Mouse (Mus musculus): ENCODE data around the gene Fam196b. TPM values are rescaled to one million over a fixed set of nuclear protein-coding genes. Genes with fewer than 3 reads are reported as not detected.

Gene Fam196b
- polyA plus RNA-seq, 1 experiment from 2014 or later, result 0.12 TPM

- WGBS, result 64% methylated on average over 3 of the region's 3 CpGs
- H3K27ac ChIP-seq (replicated peaks), result no peak overlapping the region
- H3K36me3 ChIP-seq (ENCODE audit: control insufficient read depth, insufficient read depth, low read length), result no peaks in the 10 kb centered on the region
- ATAC-seq (ENCODE audit: low FRiP score, low TSS enrichment) (no peak), DNase-seq (ENCODE audit: low spot score) (no peak)
- TF ChIP-seq CTCF (IDR thresholded peaks at IDR 0.05; ENCODE audit: low read depth), result no peak
- no peak for TF ChIP-seq EP300 (optimal IDR thresholded peaks at IDR 0.05)
- no peaks in the 10 kb centered on the region for H3K4me1 ChIP-seq (replicated peaks; ENCODE audit: control insufficient read depth, insufficient read depth)
- H3K9me3 ChIP-seq (ENCODE audit: control insufficient read depth, low read length), result no peaks in the 10 kb centered on the region
- no peak overlapping the region for H3K4me2 ChIP-seq (replicated peaks; ENCODE audit: low read depth)
- H3K4me3 ChIP-seq (ENCODE audit: low read depth, low read length), result no peak overlapping the region
- no peak overlapping the region for H3K9ac ChIP-seq (ENCODE audit: low read length)
- H3K27me3 ChIP-seq (ENCODE audit: control insufficient read depth, insufficient read depth, low read length), result no peaks in the 10 kb centered on the region
Measured at GRCm38 (mm10) chr11:34416619-34416979, 102.0 kb downstream of the Fam196b start.

- TF ChIP-seq CTCF (IDR thresholded peaks at IDR 0.05; ENCODE audit: low read depth), result no peak
- TF ChIP-seq EP300 (optimal IDR thresholded peaks at IDR 0.05), result no peak
- no peak for DNase-seq (ENCODE audit: low spot score)
- Histone ChIP-seq H3K9me3 (ENCODE audit: control insufficient read depth, low read length) (no peaks in the 10 kb centered on the region), H3K4me2 (replicated peaks; ENCODE audit: low read depth) (no peak overlapping the region), H3K4me1 (replicated peaks; ENCODE audit: control insufficient read depth, insufficient read depth) (no peaks in the 10 kb centered on the region), H3K27me3 (ENCODE audit: control insufficient read depth, insufficient read depth, low read length) (no peaks in the 10 kb centered on the region), H3K4me3 (ENCODE audit: low read depth, low read length) (no peak overlapping the region), H3K27ac (replicated peaks) (no peak overlapping the region), H3K36me3 (ENCODE audit: control insufficient read depth, insufficient read depth, low read length) (no peaks in the 10 kb centered on the region), H3K9ac (ENCODE audit: low read length) (no peak overlapping the region)
- 55% methylated on average over 6 of the region's 6 CpGs for WGBS
- no peak for ATAC-seq (ENCODE audit: low FRiP score, low TSS enrichment)
Measured at GRCm38 (mm10) chr11:34421061-34421460, 106.4 kb downstream of the Fam196b start.

GRCm38 (mm10) chr11:34424546-34424945 lies 109.9 kb downstream of the Fam196b start:
- ATAC-seq (ENCODE audit: low FRiP score, low TSS enrichment) (no peak), DNase-seq (ENCODE audit: low spot score) (no peak)
- Histone ChIP-seq H3K36me3 (ENCODE audit: control insufficient read depth, insufficient read depth, low read length) (no peaks in the 10 kb centered on the region), H3K4me1 (replicated peaks; ENCODE audit: control insufficient read depth, insufficient read depth) (no peaks in the 10 kb centered on the region), H3K9ac (ENCODE audit: low read length) (no peak overlapping the region), H3K9me3 (ENCODE audit: control insufficient read depth, low read length) (no peaks in the 10 kb centered on the region), H3K27me3 (ENCODE audit: control insufficient read depth, insufficient read depth, low read length) (no peaks in the 10 kb centered on the region), H3K4me3 (ENCODE audit: low read depth, low read length) (no peak overlapping the region), H3K27ac (replicated peaks) (no peak overlapping the region), H3K4me2 (replicated peaks; ENCODE audit: low read depth) (no peak overlapping the region)
- TF ChIP-seq EP300 (optimal IDR thresholded peaks at IDR 0.05), result no peak
- TF ChIP-seq CTCF (IDR thresholded peaks at IDR 0.05; ENCODE audit: low read depth), result no peak
- 86% methylated on average over 1 of the region's 1 CpGs for WGBS

GRCm38 (mm10) chr11:34427212-34427611 lies 112.6 kb downstream of the Fam196b start:
- H3K4me3 ChIP-seq (ENCODE audit: low read depth, low read length), result no peak overlapping the region
- no peaks in the 10 kb centered on the region for H3K4me1 ChIP-seq (replicated peaks; ENCODE audit: control insufficient read depth, insufficient read depth)
- no peak overlapping the region for H3K4me2 ChIP-seq (replicated peaks; ENCODE audit: low read depth)
- no peaks in the 10 kb centered on the region for H3K27me3 ChIP-seq (ENCODE audit: control insufficient read depth, insufficient read depth, low read length)
- no peak for DNase-seq (ENCODE audit: low spot score)
- ATAC-seq (ENCODE audit: low FRiP score, low TSS enrichment), result no peak
- no peak overlapping the region for H3K27ac ChIP-seq (replicated peaks)
- WGBS, result 73% methylated on average over 5 of the region's 5 CpGs
- no peak overlapping the region for H3K9ac ChIP-seq (ENCODE audit: low read length)
- no peaks in the 10 kb centered on the region for H3K36me3 ChIP-seq (ENCODE audit: control insufficient read depth, insufficient read depth, low read length)
- TF ChIP-seq EP300 (optimal IDR thresholded peaks at IDR 0.05) (no peak), CTCF (IDR thresholded peaks at IDR 0.05; ENCODE audit: low read depth) (no peak)
- no peaks in the 10 kb centered on the region for H3K9me3 ChIP-seq (ENCODE audit: control insufficient read depth, low read length)

- H3K4me1 ChIP-seq (replicated peaks; ENCODE audit: control insufficient read depth, insufficient read depth), result no peaks in the 10 kb centered on the region
- no peak overlapping the region for H3K4me2 ChIP-seq (replicated peaks; ENCODE audit: low read depth)
- DNase-seq (ENCODE audit: low spot score), result no peak
- no peak for TF ChIP-seq CTCF (IDR thresholded peaks at IDR 0.05; ENCODE audit: low read depth)
- no peak for TF ChIP-seq EP300 (optimal IDR thresholded peaks at IDR 0.05)
- no peaks in the 10 kb centered on the region for H3K9me3 ChIP-seq (ENCODE audit: control insufficient read depth, low read length)
- H3K36me3 ChIP-seq (ENCODE audit: control insufficient read depth, insufficient read depth, low read length), result no peaks in the 10 kb centered on the region
- H3K27me3 ChIP-seq (ENCODE audit: control insufficient read depth, insufficient read depth, low read length), result no peaks in the 10 kb centered on the region
- no peak overlapping the region for H3K9ac ChIP-seq (ENCODE audit: low read length)
- no peak for ATAC-seq (ENCODE audit: low FRiP score, low TSS enrichment)
- H3K4me3 ChIP-seq (ENCODE audit: low read depth, low read length), result no peak overlapping the region
- no peak overlapping the region for H3K27ac ChIP-seq (replicated peaks)
- 47% methylated on average over 4 of the region's 4 CpGs for WGBS
Measured at GRCm38 (mm10) chr11:34430940-34431339, 116.3 kb downstream of the Fam196b start.

- H3K4me3 ChIP-seq (ENCODE audit: low read depth, low read length), result no peak overlapping the region
- 46% methylated on average over 5 of the region's 5 CpGs for WGBS
- TF ChIP-seq EP300 (optimal IDR thresholded peaks at IDR 0.05), result no peak
- TF ChIP-seq CTCF (IDR thresholded peaks at IDR 0.05; ENCODE audit: low read depth), result no peak
- no peaks in the 10 kb centered on the region for H3K4me1 ChIP-seq (replicated peaks; ENCODE audit: control insufficient read depth, insufficient read depth)
- H3K9ac ChIP-seq (ENCODE audit: low read length), result no peak overlapping the region
- no peak overlapping the region for H3K27ac ChIP-seq (replicated peaks)
- no peaks in the 10 kb centered on the region for H3K9me3 ChIP-seq (ENCODE audit: control insufficient read depth, low read length)
- ATAC-seq (ENCODE audit: low FRiP score, low TSS enrichment) (no peak), DNase-seq (ENCODE audit: low spot score) (no peak)
- no peak overlapping the region for H3K4me2 ChIP-seq (replicated peaks; ENCODE audit: low read depth)
- H3K27me3 ChIP-seq (ENCODE audit: control insufficient read depth, insufficient read depth, low read length), result no peaks in the 10 kb centered on the region
- H3K36me3 ChIP-seq (ENCODE audit: control insufficient read depth, insufficient read depth, low read length), result no peaks in the 10 kb centered on the region
Measured at GRCm38 (mm10) chr11:34431371-34431770, 116.7 kb downstream of the Fam196b start.
